ENCODE assay signal across 17 mouse cellular contexts in the genomic region with DNA sequence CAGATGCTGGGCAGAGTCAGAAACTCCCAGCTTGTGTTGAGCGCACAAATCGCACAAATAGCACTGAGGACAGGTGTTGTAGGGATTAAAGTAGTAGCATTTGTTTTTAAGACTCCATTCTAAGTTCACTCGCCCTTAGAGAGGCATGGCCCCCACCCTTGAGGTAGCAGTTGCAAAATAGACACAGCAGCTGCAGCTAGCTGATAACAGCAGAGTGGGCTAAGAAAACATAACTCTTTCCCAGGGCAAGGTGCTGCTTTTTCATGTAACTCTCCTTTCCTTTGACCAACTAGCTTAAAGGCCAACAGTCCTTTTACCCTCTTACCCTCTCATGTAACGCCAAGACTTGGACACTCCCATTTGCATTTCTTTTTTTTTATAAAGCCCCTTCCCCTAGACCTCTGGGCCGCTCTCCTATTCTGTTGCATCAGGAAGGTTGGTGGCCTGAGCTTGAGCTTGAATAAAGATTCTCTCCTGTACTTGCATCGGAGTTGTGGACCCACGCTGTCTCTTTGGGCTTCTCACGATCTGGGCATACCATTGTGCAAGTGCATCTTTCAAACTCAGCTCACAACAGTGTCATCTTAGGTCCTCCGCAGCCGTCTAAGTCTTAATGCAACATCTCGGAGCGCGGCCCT.
DNase-seq lines count a peak whose midpoint lies in the region; ATAC-seq and TF ChIP-seq lines count a peak whose summit lies in the region.
"Had no signal": no experiment of that assay in that cellular context is flagged by ENCODE, and none has a peak within 500 bp of the region (broad histone marks: within the 10 kb centered on the region; RNA-seq: fewer than 3 reads in every experiment).

No protein-coding gene starts in this region.

- H3K9me3 ChIP-seq in stomach, embryonic 14.5 days (ENCODE audit: control insufficient read depth, low read depth, low read length), result no peaks in the 10 kb centered on the region
- no peaks in the 10 kb centered on the region for H3K9me3 ChIP-seq in stomach, postnatal 0 days (ENCODE audit: control insufficient read depth, low read length)
- H3K9me3 ChIP-seq in liver, embryonic 14.5 days (ENCODE audit: control insufficient read depth, low read length), result no peaks in the 10 kb centered on the region
- no peaks in the 10 kb centered on the region for H3K9me3 ChIP-seq in stomach, embryonic 15.5 days
- H3K9me3 ChIP-seq: embryonic facial prominence, embryonic 12.5 days; forebrain, embryonic 15.5 days; megakaryocyte, embryonic 14.5 days; neural tube, embryonic 15.5 days had no signal

- H3K27ac ChIP-seq in stomach, embryonic 14.5 days (ENCODE audit: low read length), result no peak overlapping the region
- H3K27ac ChIP-seq in stomach, postnatal 0 days (replicated peaks), result no peak overlapping the region
- peak overlapping the region; percentile 92 for H3K27ac ChIP-seq in liver, embryonic 14.5 days
- H3K27ac ChIP-seq in stomach, embryonic 15.5 days, result no peak overlapping the region
- H3K27ac ChIP-seq: embryonic facial prominence, embryonic 12.5 days; forebrain, embryonic 15.5 days; kidney, postnatal 0 days; neural tube, embryonic 15.5 days had no signal

- H3K4me3 ChIP-seq in stomach, embryonic 14.5 days (ENCODE audit: low read depth, low read length), result no peak overlapping the region
- no peak overlapping the region for H3K4me3 ChIP-seq in stomach, postnatal 0 days (ENCODE audit: low read depth, low read length)
- H3K4me3 ChIP-seq in liver, embryonic 14.5 days (ENCODE audit: insufficient read depth in 1 of 2, low read depth in 2 of 2, low read length in 2 of 2), result peak overlapping the region in 1 of 2 experiments; percentile 42; a peak in 3 of 4 replicates
- H3K4me3 ChIP-seq in stomach, embryonic 15.5 days (replicated peaks), result no peak overlapping the region
- H3K4me3 ChIP-seq: embryonic facial prominence, embryonic 12.5 days; forebrain, embryonic 15.5 days; megakaryocyte, embryonic 14.5 days; neural tube, embryonic 15.5 days had no signal

- no peaks in the 10 kb centered on the region for H3K27me3 ChIP-seq in stomach, embryonic 14.5 days (ENCODE audit: control insufficient read depth, insufficient read depth, low read length)
- H3K27me3 ChIP-seq in stomach, postnatal 0 days (ENCODE audit: control insufficient read depth, insufficient read depth, low read length), result no peaks in the 10 kb centered on the region
- no peaks in the 10 kb centered on the region for H3K27me3 ChIP-seq in liver, embryonic 14.5 days (ENCODE audit: control insufficient read depth, insufficient read depth, low read length)
- H3K27me3 ChIP-seq in stomach, embryonic 15.5 days (replicated peaks), result no peaks in the 10 kb centered on the region
- H3K27me3 ChIP-seq: embryonic facial prominence, embryonic 12.5 days; forebrain, embryonic 15.5 days; megakaryocyte, embryonic 14.5 days; neural tube, embryonic 15.5 days had no signal

- H3K9ac ChIP-seq in stomach, embryonic 14.5 days (replicated peaks; ENCODE audit: low read depth, low read length), result no peak overlapping the region
- H3K9ac ChIP-seq in stomach, postnatal 0 days (ENCODE audit: low read length), result no peak overlapping the region
- H3K9ac ChIP-seq in liver, embryonic 14.5 days (replicated peaks), result peak overlapping the region; percentile 74
- no peak overlapping the region for H3K9ac ChIP-seq in stomach, embryonic 15.5 days
- H3K9ac ChIP-seq: embryonic facial prominence, embryonic 12.5 days; forebrain, embryonic 15.5 days; neural tube, embryonic 15.5 days had no signal

- no peaks in the 10 kb centered on the region for H3K4me1 ChIP-seq in stomach, embryonic 14.5 days (ENCODE audit: control insufficient read depth, insufficient read depth, low read length)
- H3K4me1 ChIP-seq in stomach, postnatal 0 days (replicated peaks; ENCODE audit: control insufficient read depth, insufficient read depth), result no peaks in the 10 kb centered on the region
- peaks cover 26 to 28% of the 10 kb centered on the region in 2 experiments for H3K4me1 ChIP-seq in liver, embryonic 14.5 days (replicated peaks; ENCODE audit: control insufficient read depth in 2 of 2, insufficient read depth in 2 of 2, low read length in 1 of 2)
- no peaks in the 10 kb centered on the region for H3K4me1 ChIP-seq in stomach, embryonic 15.5 days
- H3K4me1 ChIP-seq: embryonic facial prominence, embryonic 12.5 days; forebrain, embryonic 15.5 days; neural tube, embryonic 15.5 days had no signal

- peak; percentile 65; the same call in 1 of the 2 replicates for ATAC-seq in stomach, embryonic 14.5 days (ENCODE audit: insufficient number of reproducible peaks, insufficient read depth, low FRiP score, low read depth)
- ATAC-seq in stomach, postnatal 0 days (ENCODE audit: low FRiP score, low TSS enrichment), result no peak
- peak; percentile 82; the same call in 1 of the 2 replicates for ATAC-seq in common myeloid progenitor, adult 5-6 weeks (replicated peaks; ENCODE audit: low read depth, poor library complexity, severe bottlenecking)
- ATAC-seq in liver, embryonic 14.5 days (ENCODE audit: insufficient read depth), result peak; percentile 96
- ATAC-seq in stomach, embryonic 15.5 days (ENCODE audit: insufficient read depth, low FRiP score, low read depth), result peak; percentile 70; the same call in 1 of the 2 replicates
- ATAC-seq: forebrain, embryonic 15.5 days had no signal

- 81% methylated on average over 13 of the region's 13 CpGs for WGBS in stomach, embryonic 14.5 days
- WGBS in stomach, postnatal 0 days, result 76% methylated on average over 13 of the region's 13 CpGs
- WGBS in liver, embryonic 14.5 days (ENCODE audit: insufficient replicate concordance), result 57% methylated on average over 13 of the region's 13 CpGs
- 78% methylated on average over 13 of the region's 13 CpGs for WGBS in stomach, embryonic 15.5 days

- no peak for TF ChIP-seq CTCF in stomach, postnatal 0 days (IDR thresholded peaks at IDR 0.05; ENCODE audit: low read depth)
- TF ChIP-seq CTCF in liver, embryonic 14.5 days (IDR thresholded peaks at IDR 0.05; ENCODE audit: low read depth), result no peak

- no peak for TF ChIP-seq EP300 in stomach, postnatal 0 days (optimal IDR thresholded peaks at IDR 0.05)
- TF ChIP-seq EP300 in liver, embryonic 14.5 days (IDR thresholded peaks at IDR 0.05; ENCODE audit: low read depth), result peak; percentile 94

- no peak overlapping the region for H3K4me2 ChIP-seq in stomach, embryonic 14.5 days (replicated peaks; ENCODE audit: low read depth, low read length)
- H3K4me2 ChIP-seq in stomach, postnatal 0 days (replicated peaks; ENCODE audit: low read depth), result no peak overlapping the region
- H3K4me2 ChIP-seq in liver, embryonic 14.5 days (ENCODE audit: low read depth), result peak overlapping the region; percentile 74
- H3K4me2 ChIP-seq in stomach, embryonic 15.5 days, result no peak overlapping the region
- H3K4me2 ChIP-seq: embryonic facial prominence, embryonic 12.5 days; forebrain, embryonic 15.5 days; neural tube, embryonic 15.5 days had no signal

- no peaks in the 10 kb centered on the region for H3K36me3 ChIP-seq in stomach, embryonic 14.5 days (ENCODE audit: control insufficient read depth, insufficient read depth, low read length)
- no peaks in the 10 kb centered on the region for H3K36me3 ChIP-seq in stomach, postnatal 0 days (ENCODE audit: control insufficient read depth, insufficient read depth, low read length)
- H3K36me3 ChIP-seq in liver, embryonic 14.5 days (replicated peaks; ENCODE audit: control insufficient read depth, insufficient read depth, low read depth), result no peaks in the 10 kb centered on the region
- no peaks in the 10 kb centered on the region for H3K36me3 ChIP-seq in stomach, embryonic 15.5 days
- H3K36me3 ChIP-seq: embryonic facial prominence, embryonic 12.5 days; forebrain, embryonic 15.5 days; neural tube, embryonic 15.5 days had no signal

- DNase-seq in stomach, postnatal 0 days (ENCODE audit: low spot score), result no peak
- DNase-seq in liver, embryonic 14.5 days (ENCODE audit: low read depth in 3 of 3, low spot score in 3 of 3), result peak; percentile 70 to 72 (median 71)
- no peak for DNase-seq in natural killer cell, adult 2 months (ENCODE audit: low spot score in 2 of 2)
- no peak for DNase-seq in kidney, adult 8-10 months
- DNase-seq: adrenal gland, adult 8-10 months; cerebellum, postnatal 25 days; heart, postnatal 4 days; layer of hippocampus, adult 9-11 months; lung, adult 2 months had no signal

Comparison
In these comparisons a context has a peak if more than half of its experiments do, and no peak if none do; other contexts are left out.
1. DNase-seq: peak in liver, embryonic 14.5 days (3 of 3); none in stomach, postnatal 0 days (single experiment), natural killer cell, adult 2 months (0 of 2) and kidney, adult 8-10 months (0 of 2).